Mouse (Mus musculus) left cerebral cortex, postnatal 36 days (tissue): ENCODE results near the gene Rab40c. TPM values are rescaled to one million over a fixed set of nuclear protein-coding genes. Genes with fewer than 3 reads are reported as not detected.

ENCODE experiments used
- DNase-seq, 2 experiments: peaks; one replicate each; pipeline ENCODE4 v3.0.0; 2021 to 2022; ENCODE audit warnings: low spot score in 2 of 2, mixed read lengths in 1 of 2
- intact Hi-C: fragments of 180-260 bp; cut with DNase I; formaldehyde crosslinking; loops from one replicate; pipeline ENCODE4 v1.15.1; 2025
- total RNA-seq, 2 experiments: library from RNA; stranded (reverse); gene quantifications; 2 replicates each; pipeline ENCODE4 v1.2.3; 2021

Rab40c gene
- total RNA-seq, 2 experiments from 2014 or later = 46.1 to 58.0 TPM

- intact Hi-C loops = no loop called here
- DNase-seq = peak; percentile 71 to 75
Measured at GRCm38 (mm10) chr17:25913186-25913876, 6.2 kb downstream of the Rab40c start.

GRCm38 (mm10) chr17:25911816-25912215 lies 7.7 kb downstream of the Rab40c start:
- intact Hi-C loops = no loop called here

GRCm38 (mm10) chr17:25907640-25908039 lies 11.9 kb downstream of the Rab40c start:
- DNase-seq = no peak
- intact Hi-C loops = no loop called here

More at GRCm38 (mm10) chr17:25911816-25912215, 7.7 kb downstream of the Rab40c start:
- DNase-seq = no peak

GRCm38 (mm10) chr17:25903061-25903460 lies 16.5 kb downstream of the Rab40c start:
- no peak for DNase-seq

GRCm38 (mm10) chr17:25900193-25900592 lies 19.3 kb downstream of the Rab40c start:
- intact Hi-C loops = no loop called here
- no peak for DNase-seq

More at GRCm38 (mm10) chr17:25903061-25903460, 16.5 kb downstream of the Rab40c start:
- intact Hi-C loops = no loop called here

GRCm38 (mm10) chr17:25895891-25896290 lies 23.6 kb downstream of the Rab40c start:
- intact Hi-C loops = loop anchor here (2.0 kb wide), 2 partner anchors 23 to 113 kb away; partner anchors contain the start of gene Rab40c
- DNase-seq = no peak

- intact Hi-C loops = loop anchor here (2.0 kb wide), 2 partner anchors 23 to 113 kb away; partner anchors contain the start of gene Rab40c
Measured at GRCm38 (mm10) chr17:25895415-25895814, 24.1 kb downstream of the Rab40c start.

GRCm38 (mm10) chr17:25893975-25894617 lies 25.4 kb downstream of the Rab40c start:
- DNase-seq = peak in 1 of 2 experiments; percentile 58
- intact Hi-C loops = loop anchor here (2.0 to 5.0 kb wide), 3 partner anchors 25 to 115 kb away; partner anchors contain the start of gene Rab40c

More at GRCm38 (mm10) chr17:25895415-25895814, 24.1 kb downstream of the Rab40c start:
- no peak for DNase-seq

GRCm38 (mm10) chr17:25888837-25889236 lies 30.7 kb downstream of the Rab40c start:
- intact Hi-C loops = loop anchor here (10.0 kb wide), 1 partner anchor 206 kb away; the partner anchor contains the start of genes Decr2 and Nme4
- DNase-seq = no peak

GRCm38 (mm10) chr17:25887467-25887866 lies 32.1 kb downstream of the Rab40c start:
- intact Hi-C loops = loop anchor here (10.0 kb wide), 1 partner anchor 207 kb away; the partner anchor contains the start of genes Decr2 and Nme4
- DNase-seq = no peak

GRCm38 (mm10) chr17:25886806-25887205 lies 32.7 kb downstream of the Rab40c start:
- no peak for DNase-seq
- intact Hi-C loops = loop anchor here (10.0 kb wide), 1 partner anchor 208 kb away; the partner anchor contains the start of genes Decr2 and Nme4

GRCm38 (mm10) chr17:25885636-25886035 lies 33.9 kb downstream of the Rab40c start:
- intact Hi-C loops = loop anchor here (10.0 kb wide), 1 partner anchor 209 kb away; the partner anchor contains the start of genes Decr2 and Nme4
- DNase-seq = no peak

GRCm38 (mm10) chr17:25883824-25884223 lies 35.7 kb downstream of the Rab40c start:
- intact Hi-C loops = loop anchor here (10.0 kb wide), 1 partner anchor 211 kb away; the partner anchor contains the start of genes Decr2 and Nme4
- DNase-seq = no peak

GRCm38 (mm10) chr17:25883268-25883667 lies 36.3 kb downstream of the Rab40c start:
- intact Hi-C loops = loop anchor here (10.0 kb wide), 1 partner anchor 212 kb away; the partner anchor contains the start of genes Decr2 and Nme4
- DNase-seq = no peak

- DNase-seq = no peak
- intact Hi-C loops = loop anchor here (10.0 kb wide), 1 partner anchor 212 kb away; the partner anchor contains the start of genes Decr2 and Nme4
Measured at GRCm38 (mm10) chr17:25882306-25882705, 37.2 kb downstream of the Rab40c start.

GRCm38 (mm10) chr17:25881691-25882090 lies 37.8 kb downstream of the Rab40c start:
- intact Hi-C loops = loop anchor here (10.0 kb wide), 1 partner anchor 213 kb away; the partner anchor contains the start of genes Decr2 and Nme4

GRCm38 (mm10) chr17:25880913-25881641 lies 38.5 kb downstream of the Rab40c start:
- intact Hi-C loops = loop anchor here (10.0 kb wide), 1 partner anchor 214 kb away; the partner anchor contains the start of genes Decr2 and Nme4
- no peak for DNase-seq

More at GRCm38 (mm10) chr17:25881691-25882090, 37.8 kb downstream of the Rab40c start:
- DNase-seq = no peak

GRCm38 (mm10) chr17:25880196-25880910 lies 39.2 kb downstream of the Rab40c start, which contains the start of gene Wfikkn1:
Gene Wfikkn1 (minus strand): TSS chr17:25880858.
- DNase-seq = no peak
- intact Hi-C loops = loop anchor here (10.0 kb wide), 1 partner anchor 214 kb away; the partner anchor contains the start of genes Decr2 and Nme4
